Mouse (Mus musculus) hindbrain, embryonic 12.5 days (tissue): ENCODE measurements around the gene Otop1. TPM values are rescaled to one million over a fixed set of nuclear protein-coding genes. Genes with fewer than 3 reads are reported as not detected.

Experiments
- ATAC-seq: fragments of 200-750 bp; cut with Nextera tagmentation; 2 replicates; pipeline ENCODE4 v1.8.0; 2017; ENCODE audit warnings: moderate TSS enrichment; ENCODE audit not compliant: low FRiP score
- H3K27ac ChIP-seq: fragments of 300-500 bp; sonication (generic); 2 replicates; pipeline ENCODE4 v1.5.1; 2016; ENCODE audit warnings: mild to moderate bottlenecking
- H3K27me3 ChIP-seq: fragments of 300-500 bp; sonication (generic); 2 replicates; pipeline ENCODE4 v1.6.1; 2016; ENCODE audit warnings: mild to moderate bottlenecking
- H3K36me3 ChIP-seq: fragments of 300-500 bp; sonication (generic); 2 replicates; pipeline ENCODE4 v1.6.1; 2016; ENCODE audit warnings: mild to moderate bottlenecking
- H3K4me1 ChIP-seq: fragments of 300-500 bp; sonication (generic); 2 replicates; pipeline ENCODE4 v1.6.1; 2016
- H3K4me2 ChIP-seq: fragments of 300-500 bp; sonication (generic); replicated peaks from 2 replicates; pipeline ENCODE4 v1.6.1; 2016; ENCODE audit warnings: mild to moderate bottlenecking
- H3K4me3 ChIP-seq: fragments of 300-500 bp; sonication (generic); 2 replicates; pipeline ENCODE4 v1.5.1; 2016; ENCODE audit warnings: mild to moderate bottlenecking
- H3K9ac ChIP-seq: fragments of 300-500 bp; sonication (generic); 2 replicates; pipeline ENCODE4 v1.6.1; 2016; ENCODE audit warnings: mild to moderate bottlenecking, moderate library complexity
- H3K9me3 ChIP-seq: fragments of 300-500 bp; sonication (generic); replicated peaks from 2 replicates; pipeline ENCODE4 v1.6.1; 2016; ENCODE audit warnings: mild to moderate bottlenecking
- WGBS: fragments of 180-500 bp; shearing (Covaris S2); methylation state at CpG from one replicate; pipeline ENCODE4 v1.1.7; 2016; 5-methylcytosine and 5-hydroxymethylcytosine counted together
- polyA plus RNA-seq: library from polyadenylated mRNA; unstranded; fragments of >200 nt; fragmentation: Nextera tagmentation; extraction: Ambion mirVana; gene quantifications from 2 replicates; pipeline ENCODE4 v1.2.1, GENCODE M21; 2016

Otop1 gene
- polyA plus RNA-seq, 1 experiment from 2014 or later: 0.48 TPM

- Histone ChIP-seq H3K9me3 (no peaks in the 10 kb centered on the region), H3K4me2 (peak within 1 kb of the TSS; percentile 85), H3K9ac (peak within 1 kb of the TSS; percentile 82), H3K4me1 (peaks cover 5% of the 10 kb centered on the region), H3K36me3 (peaks cover 29% of the 10 kb centered on the region), H3K27ac (peak within 1 kb of the TSS; percentile 86), H3K4me3 (peak within 1 kb of the TSS; percentile 84), H3K27me3 (no peaks in the 10 kb centered on the region)
- WGBS: under 1% methylated on average over 40 of the region's 40 CpGs
- ATAC-seq: peak; percentile 75
These were observed 15.6 kb upstream of the Otop1 start, which contains the start of gene Tmem128 for GRCm38 (mm10) chr5:38260107-38260682. TSS of gene Tmem128 (plus strand) at chr5:38260185.

- no peaks in the 10 kb centered on the region for H3K4me1 ChIP-seq
- H3K9me3 ChIP-seq: no peaks in the 10 kb centered on the region
- H3K27me3 ChIP-seq: peaks cover 25% of the 10 kb centered on the region
- H3K4me3 ChIP-seq: no peak overlapping the region
- H3K4me2 ChIP-seq: no peak overlapping the region
- peaks cover 46% of the 10 kb centered on the region for H3K36me3 ChIP-seq
- no peak overlapping the region for H3K9ac ChIP-seq
- no peak for ATAC-seq
- WGBS: 95% methylated on average over 3 of the region's 3 CpGs
- no peak overlapping the region for H3K27ac ChIP-seq
These were observed 4.8 kb upstream of the Otop1 start for GRCm38 (mm10) chr5:38270942-38271341.

GRCm38 (mm10) chr5:38273831-38274230 lies 1.9 kb upstream of the Otop1 start:
- no peaks in the 10 kb centered on the region for H3K9me3 ChIP-seq
- H3K4me2 ChIP-seq: no peak overlapping the region
- no peak overlapping the region for H3K27ac ChIP-seq
- H3K4me1 ChIP-seq: peaks cover 17% of the 10 kb centered on the region
- peaks cover 52% of the 10 kb centered on the region for H3K27me3 ChIP-seq
- no peak overlapping the region for H3K4me3 ChIP-seq
- ATAC-seq: no peak
- H3K9ac ChIP-seq: no peak overlapping the region
- H3K36me3 ChIP-seq: peaks cover 21% of the 10 kb centered on the region
- 87% methylated on average over 4 of the region's 4 CpGs for WGBS

GRCm38 (mm10) chr5:38276451-38276850 lies 679 bp downstream of the Otop1 start:
- no peak overlapping the region for H3K9ac ChIP-seq

GRCm38 (mm10) chr5:38277098-38277866 lies 1.5 kb downstream of the Otop1 start:
- peaks cover 70% of the 10 kb centered on the region for H3K27me3 ChIP-seq

More at GRCm38 (mm10) chr5:38276451-38276850, 679 bp downstream of the Otop1 start:
- under 1% methylated on average over 19 of the region's 19 CpGs for WGBS
- Histone ChIP-seq H3K9me3 (no peaks in the 10 kb centered on the region), H3K4me1 (peaks cover 17% of the 10 kb centered on the region), H3K27ac (no peak overlapping the region), H3K4me3 (peak overlapping the region; percentile 37), H3K36me3 (peaks cover 4% of the 10 kb centered on the region), H3K4me2 (peak overlapping the region; percentile 40), H3K27me3 (peaks cover 70% of the 10 kb centered on the region)
- ATAC-seq: no peak

GRCm38 (mm10) chr5:38277936-38278600 lies 2.3 kb downstream of the Otop1 start:
- peaks cover 70% of the 10 kb centered on the region for H3K27me3 ChIP-seq

More at GRCm38 (mm10) chr5:38277098-38277866, 1.5 kb downstream of the Otop1 start:
- Histone ChIP-seq H3K4me3 (peak overlapping the region; percentile 37), H3K27ac (no peak overlapping the region), H3K9ac (peak overlapping the region; percentile 35), H3K4me2 (peak overlapping the region; percentile 55), H3K36me3 (no peaks in the 10 kb centered on the region), H3K9me3 (no peaks in the 10 kb centered on the region), H3K4me1 (peaks cover 17% of the 10 kb centered on the region)
- ATAC-seq: peak; percentile 39
- 1% methylated on average over 64 of the region's 65 CpGs for WGBS

GRCm38 (mm10) chr5:38280075-38280474 lies 4.3 kb downstream of the Otop1 start:
- Histone ChIP-seq H3K9ac (no peak overlapping the region), H3K27me3 (peaks cover 54% of the 10 kb centered on the region), H3K4me3 (no peak overlapping the region), H3K27ac (no peak overlapping the region), H3K4me1 (peaks cover 17% of the 10 kb centered on the region), H3K9me3 (no peaks in the 10 kb centered on the region), H3K4me2 (no peak overlapping the region), H3K36me3 (no peaks in the 10 kb centered on the region)
- WGBS: 60% methylated on average over 1 of the region's 1 CpGs
- ATAC-seq: no peak

More at GRCm38 (mm10) chr5:38277936-38278600, 2.3 kb downstream of the Otop1 start:
- Histone ChIP-seq H3K9me3 (no peaks in the 10 kb centered on the region), H3K4me2 (peak overlapping the region; percentile 55; the same call in 1 of the 2 replicates), H3K9ac (no peak overlapping the region), H3K4me3 (peak overlapping the region; percentile 37; the same call in 1 of the 2 replicates), H3K36me3 (no peaks in the 10 kb centered on the region), H3K4me1 (peaks cover 17% of the 10 kb centered on the region), H3K27ac (no peak overlapping the region)
- WGBS: 17% methylated on average over 12 of the region's 12 CpGs
- no peak for ATAC-seq

- Histone ChIP-seq H3K4me2 (no peak overlapping the region), H3K9me3 (no peaks in the 10 kb centered on the region), H3K4me3 (no peak overlapping the region), H3K27me3 (peaks cover 1% of the 10 kb centered on the region; the same call in 1 of the 2 replicates), H3K4me1 (no peaks in the 10 kb centered on the region), H3K9ac (no peak overlapping the region), H3K36me3 (no peaks in the 10 kb centered on the region), H3K27ac (no peak overlapping the region)
- ATAC-seq: no peak
- 57% methylated on average over 9 of the region's 9 CpGs for WGBS
These were observed 10.0 kb downstream of the Otop1 start for GRCm38 (mm10) chr5:38285724-38286123.

GRCm38 (mm10) chr5:38288476-38288875 lies 12.7 kb downstream of the Otop1 start:
- no peaks in the 10 kb centered on the region for H3K4me1 ChIP-seq
- no peak overlapping the region for H3K4me3 ChIP-seq
- no peak overlapping the region for H3K4me2 ChIP-seq
- H3K27me3 ChIP-seq: no peaks in the 10 kb centered on the region
- H3K9ac ChIP-seq: no peak overlapping the region
- no peaks in the 10 kb centered on the region for H3K9me3 ChIP-seq
- no peaks in the 10 kb centered on the region for H3K36me3 ChIP-seq
- no peak for ATAC-seq
- H3K27ac ChIP-seq: no peak overlapping the region
- WGBS: 94% methylated on average over 3 of the region's 3 CpGs

- Histone ChIP-seq H3K4me2 (no peak overlapping the region), H3K27me3 (no peaks in the 10 kb centered on the region), H3K4me3 (no peak overlapping the region), H3K9ac (no peak overlapping the region), H3K36me3 (no peaks in the 10 kb centered on the region), H3K4me1 (no peaks in the 10 kb centered on the region), H3K9me3 (no peaks in the 10 kb centered on the region), H3K27ac (no peak overlapping the region)
- 83% methylated on average over 12 of the region's 12 CpGs for WGBS
- ATAC-seq: no peak
These were observed 26.1 kb downstream of the Otop1 start for GRCm38 (mm10) chr5:38301761-38302411.

GRCm38 (mm10) chr5:38302651-38303050 lies 26.9 kb downstream of the Otop1 start:
- no peak overlapping the region for H3K9ac ChIP-seq
- H3K4me1 ChIP-seq: no peaks in the 10 kb centered on the region
- H3K27ac ChIP-seq: no peak overlapping the region
- 28% methylated on average over 12 of the region's 12 CpGs for WGBS
- no peak overlapping the region for H3K4me3 ChIP-seq
- no peaks in the 10 kb centered on the region for H3K9me3 ChIP-seq
- no peak overlapping the region for H3K4me2 ChIP-seq
- no peak for ATAC-seq
- H3K36me3 ChIP-seq: no peaks in the 10 kb centered on the region
- no peaks in the 10 kb centered on the region for H3K27me3 ChIP-seq

GRCm38 (mm10) chr5:38305241-38305640 lies 29.5 kb downstream of the Otop1 start:
- H3K36me3 ChIP-seq: no peaks in the 10 kb centered on the region
- no peak overlapping the region for H3K4me2 ChIP-seq
- no peaks in the 10 kb centered on the region for H3K4me1 ChIP-seq
- no peaks in the 10 kb centered on the region for H3K9me3 ChIP-seq
- H3K9ac ChIP-seq: no peak overlapping the region
- peaks cover 14% of the 10 kb centered on the region; the same call in 1 of the 2 replicates for H3K27me3 ChIP-seq
- H3K27ac ChIP-seq: no peak overlapping the region
- 70% methylated on average over 2 of the region's 2 CpGs for WGBS
- no peak for ATAC-seq
- no peak overlapping the region for H3K4me3 ChIP-seq
